Mouse (Mus musculus): ENCODE measurements around the gene Mrpl49. TPM values are rescaled to one million over a fixed set of nuclear protein-coding genes. Genes with fewer than 3 reads are reported as not detected.

The Mrpl49 gene
- polyA plus RNA-seq, 1 experiment from 2014 or later: 65.5 TPM

DNA sequence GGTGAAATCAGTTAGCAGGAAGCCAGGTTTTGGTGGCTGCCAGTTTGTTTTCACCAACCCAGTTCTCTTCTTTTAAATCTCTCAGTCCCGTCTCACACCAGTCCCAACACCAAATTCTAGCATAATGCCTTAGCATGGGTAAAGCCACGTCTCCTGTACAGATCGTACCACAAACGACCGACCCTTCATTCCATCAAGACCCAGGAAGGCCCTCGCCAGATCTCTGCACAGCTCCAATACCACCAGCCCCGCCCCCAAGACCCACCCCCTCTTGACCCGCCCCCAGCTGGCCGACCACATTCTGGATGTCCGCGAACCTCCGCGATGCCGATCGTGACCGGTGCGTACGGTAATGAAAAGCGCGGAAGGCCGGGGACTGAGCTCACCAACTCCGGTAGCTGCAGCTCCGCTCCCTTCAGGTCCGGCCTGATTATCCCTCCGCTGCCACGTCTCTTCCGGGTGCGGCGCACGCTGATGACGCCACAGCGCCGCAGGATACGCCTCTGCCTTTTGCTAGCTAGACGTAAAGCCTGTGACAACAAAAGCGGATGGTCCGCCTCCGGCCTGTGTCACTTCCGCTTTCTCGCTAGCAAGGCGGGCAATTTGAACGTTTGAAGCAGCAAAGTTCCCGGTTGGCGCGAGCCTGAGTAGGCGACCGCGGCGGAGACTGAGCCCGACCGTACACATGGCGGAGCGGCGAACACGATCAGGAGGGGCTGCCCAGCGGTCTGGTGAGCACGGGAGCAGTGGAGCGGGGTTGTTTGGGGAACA, 27.1 kb upstream of the Mrpl49 start, which contains the start of the genes Zfpl1 and Cdca5:
Gene Zfpl1, minus strand, starts transcription at position 479 of the 771 bp plus-strand sequence.
Gene Cdca5, plus strand, starts transcription at position 506 of the 771 bp plus-strand sequence.
- no peaks in the 10 kb centered on the region for H3K27me3 ChIP-seq (ENCODE audit: control insufficient read depth, insufficient read depth, low read length)
- peak within 1 kb of the TSS; percentile 92 for H3K4me2 ChIP-seq (ENCODE audit: low read depth, low read length)
- peak within 1 kb of the TSS; percentile 41 for H3K4me3 ChIP-seq (ENCODE audit: low read depth, low read length)
- H3K36me3 ChIP-seq (ENCODE audit: control insufficient read depth, insufficient read depth, low read length): peaks cover 17% of the 10 kb centered on the region
- peak; percentile 92 for ATAC-seq (ENCODE audit: low read depth)
- no peaks in the 10 kb centered on the region for H3K9me3 ChIP-seq (ENCODE audit: control insufficient read depth, low read length)
- peaks cover 11% of the 10 kb centered on the region for H3K4me1 ChIP-seq (ENCODE audit: control insufficient read depth, insufficient read depth, low read length)
- peak within 1 kb of the TSS; percentile 50 for H3K9ac ChIP-seq (replicated peaks; ENCODE audit: low read depth, low read length)
- under 1% methylated on average over 58 of the region's 58 CpGs for WGBS
- peak within 1 kb of the TSS; percentile 3; the same call in 1 of the 2 replicates for H3K27ac ChIP-seq (ENCODE audit: low read depth, low read length)

DNA sequence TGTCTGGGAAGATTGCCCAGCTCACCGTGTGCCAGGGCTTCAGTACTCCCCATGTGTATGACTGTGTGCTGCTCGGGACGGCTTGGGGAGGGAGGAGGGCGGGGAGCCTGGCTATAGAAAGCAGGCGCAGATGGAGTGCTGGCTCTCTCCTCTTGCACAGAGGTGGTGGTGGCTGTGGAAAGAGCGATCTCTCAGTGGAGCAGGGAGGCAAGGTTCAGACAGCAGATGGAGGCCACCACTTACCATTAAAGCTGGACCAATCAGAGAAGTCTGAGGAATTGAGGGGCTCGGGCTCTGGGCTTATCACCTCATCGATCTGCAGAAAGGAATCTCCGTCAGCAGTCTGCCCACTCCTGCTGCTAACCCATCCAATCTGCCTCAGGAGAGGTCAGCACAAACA, 24.6 kb upstream of the Mrpl49 start, which contains the start of gene Gm28374:
Gene Gm28374, minus strand, starts transcription at position 101 of the 400 bp plus-strand sequence.
- no peak within 1 kb of the TSS for H3K9ac ChIP-seq (replicated peaks; ENCODE audit: low read depth, low read length)
- H3K9me3 ChIP-seq (ENCODE audit: control insufficient read depth, low read length): no peaks in the 10 kb centered on the region
- peaks cover 18% of the 10 kb centered on the region for H3K36me3 ChIP-seq (ENCODE audit: control insufficient read depth, insufficient read depth, low read length)
- H3K4me2 ChIP-seq (ENCODE audit: low read depth, low read length): no peak within 1 kb of the TSS
- no peaks in the 10 kb centered on the region for H3K27me3 ChIP-seq (ENCODE audit: control insufficient read depth, insufficient read depth, low read length)
- 92% methylated on average over 9 of the region's 9 CpGs for WGBS
- no peak for ATAC-seq (ENCODE audit: low read depth)
- peaks cover 14% of the 10 kb centered on the region for H3K4me1 ChIP-seq (ENCODE audit: control insufficient read depth, insufficient read depth, low read length)
- no peak within 1 kb of the TSS for H3K27ac ChIP-seq (ENCODE audit: low read depth, low read length)
- H3K4me3 ChIP-seq (ENCODE audit: low read depth, low read length): no peak within 1 kb of the TSS

DNA sequence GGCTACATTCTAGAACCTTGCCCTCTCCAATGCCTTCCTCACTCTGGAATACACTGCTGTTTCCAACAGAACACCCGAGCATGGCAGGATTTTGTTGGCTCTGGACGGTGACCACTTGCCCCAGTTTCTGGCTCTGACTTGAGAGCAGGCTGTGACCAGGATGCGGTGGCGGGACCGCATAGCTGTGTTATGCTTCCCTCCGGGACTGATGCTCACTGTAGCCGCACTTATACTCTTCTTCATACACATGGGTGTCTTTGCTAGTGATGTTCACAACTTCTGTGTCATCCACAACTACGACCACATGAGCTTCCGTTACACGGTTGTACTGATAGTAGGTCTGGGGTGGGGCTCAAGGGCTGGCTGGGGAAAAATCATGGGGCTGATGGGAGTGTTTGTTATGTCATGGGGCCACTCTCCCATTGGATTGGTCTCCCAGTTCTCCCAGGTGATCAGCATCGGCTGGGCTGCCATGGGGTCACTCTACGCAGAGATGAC, 22.4 kb upstream of the Mrpl49 start, which contains the start of gene Tmem262:
Gene Tmem262, plus strand, starts transcription at position 51 of the 498 bp plus-strand sequence.
- Histone ChIP-seq H3K9ac (replicated peaks; ENCODE audit: low read depth, low read length) (no peak within 1 kb of the TSS), H3K27ac (ENCODE audit: low read depth, low read length) (no peak within 1 kb of the TSS), H3K27me3 (ENCODE audit: control insufficient read depth, insufficient read depth, low read length) (no peaks in the 10 kb centered on the region), H3K4me2 (ENCODE audit: low read depth, low read length) (no peak within 1 kb of the TSS), H3K4me1 (ENCODE audit: control insufficient read depth, insufficient read depth, low read length) (peaks cover 19% of the 10 kb centered on the region), H3K4me3 (ENCODE audit: low read depth, low read length) (no peak within 1 kb of the TSS), H3K36me3 (ENCODE audit: control insufficient read depth, insufficient read depth, low read length) (peaks cover 18% of the 10 kb centered on the region), H3K9me3 (ENCODE audit: control insufficient read depth, low read length) (no peaks in the 10 kb centered on the region)
- 95% methylated on average over 12 of the region's 12 CpGs for WGBS
- no peak for ATAC-seq (ENCODE audit: low read depth)

DNA sequence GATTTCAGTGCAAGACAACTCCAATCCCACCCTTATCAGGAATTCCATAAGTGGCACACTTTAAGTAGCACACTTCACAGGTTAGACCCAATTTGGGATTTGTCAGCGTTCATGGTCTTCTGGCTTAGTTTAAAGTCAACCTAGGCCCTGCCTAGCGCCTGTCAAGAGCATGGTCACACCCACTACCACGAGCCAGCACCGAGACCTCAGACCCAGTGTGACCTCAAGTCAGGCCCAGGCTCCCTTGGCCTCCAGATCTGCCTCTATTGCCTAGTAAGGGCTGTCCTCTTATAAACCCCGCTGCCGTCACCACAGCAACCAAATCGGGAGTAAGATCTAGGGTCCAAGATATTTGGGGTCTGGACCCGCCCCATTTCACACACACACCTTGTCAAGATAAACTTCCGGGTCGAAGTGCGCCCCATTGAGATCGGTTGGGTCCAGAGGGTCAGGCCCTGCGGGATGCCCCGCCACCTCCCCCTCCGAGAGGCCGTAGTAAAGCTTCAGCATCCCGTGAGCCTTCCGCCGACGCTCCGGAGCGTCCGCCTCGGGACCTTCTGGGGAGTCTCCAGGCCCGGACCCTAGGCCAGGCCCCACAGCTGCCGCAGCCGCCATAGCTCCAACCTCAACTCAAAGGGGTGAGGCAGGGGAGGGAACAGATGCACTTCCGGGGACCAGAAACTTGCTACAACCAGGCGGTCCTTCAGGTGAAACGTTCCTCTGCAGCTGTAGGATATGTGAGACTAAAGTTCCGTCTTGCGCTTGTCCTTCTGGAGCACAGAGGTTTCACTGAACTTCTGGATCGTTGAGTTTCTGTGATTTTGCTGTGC, 19.2 kb upstream of the Mrpl49 start, which contains the start of gene Vps51:
Gene Vps51, minus strand, starts transcription at position 668 of the 830 bp plus-strand sequence.
- Histone ChIP-seq H3K9me3 (ENCODE audit: control insufficient read depth, low read length) (no peaks in the 10 kb centered on the region), H3K27me3 (ENCODE audit: control insufficient read depth, insufficient read depth, low read length) (no peaks in the 10 kb centered on the region), H3K27ac (ENCODE audit: low read depth, low read length) (peak within 1 kb of the TSS; percentile 81), H3K36me3 (ENCODE audit: control insufficient read depth, insufficient read depth, low read length) (peaks cover 20% of the 10 kb centered on the region), H3K4me3 (ENCODE audit: low read depth, low read length) (peak within 1 kb of the TSS; percentile 68), H3K4me2 (ENCODE audit: low read depth, low read length) (peak within 1 kb of the TSS; percentile 75), H3K4me1 (ENCODE audit: control insufficient read depth, insufficient read depth, low read length) (peaks cover 11% of the 10 kb centered on the region), H3K9ac (replicated peaks; ENCODE audit: low read depth, low read length) (peak within 1 kb of the TSS; percentile 67)
- WGBS: under 1% methylated on average over 33 of the region's 33 CpGs
- peak; percentile 89 for ATAC-seq (ENCODE audit: low read depth)

DNA sequence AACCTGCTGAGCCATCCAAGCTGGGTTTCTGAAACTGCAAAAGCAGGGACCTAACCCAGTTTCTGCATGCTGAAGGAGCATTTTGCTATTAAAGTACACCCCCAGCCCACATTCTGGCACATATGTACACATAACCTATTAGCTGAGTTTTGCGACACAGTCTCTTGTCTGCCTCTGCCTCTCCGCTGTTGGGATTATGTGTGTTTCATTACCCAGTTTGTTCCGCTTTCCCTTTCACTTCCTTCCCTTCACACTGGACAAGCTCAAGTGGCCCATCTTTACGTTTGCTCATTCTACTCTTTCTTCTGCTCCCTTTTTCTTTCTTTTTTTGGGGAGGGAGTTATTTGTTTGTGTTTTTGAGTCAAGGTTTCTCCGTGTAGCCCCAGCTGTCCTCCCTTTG, 16.3 kb upstream of the Mrpl49 start:
- no peak overlapping the region for H3K27ac ChIP-seq (ENCODE audit: low read depth, low read length)
- peaks cover 11% of the 10 kb centered on the region for H3K4me1 ChIP-seq (ENCODE audit: control insufficient read depth, insufficient read depth, low read length)
- no peak overlapping the region for H3K4me3 ChIP-seq (ENCODE audit: low read depth, low read length)
- no peak overlapping the region for H3K9ac ChIP-seq (replicated peaks; ENCODE audit: low read depth, low read length)
- no peak overlapping the region for H3K4me2 ChIP-seq (ENCODE audit: low read depth, low read length)
- no peaks in the 10 kb centered on the region for H3K9me3 ChIP-seq (ENCODE audit: control insufficient read depth, low read length)
- peaks cover 18% of the 10 kb centered on the region for H3K36me3 ChIP-seq (ENCODE audit: control insufficient read depth, insufficient read depth, low read length)
- 88% methylated on average over 5 of the region's 5 CpGs for WGBS
- no peaks in the 10 kb centered on the region for H3K27me3 ChIP-seq (ENCODE audit: control insufficient read depth, insufficient read depth, low read length)
- no peak for ATAC-seq (ENCODE audit: low read depth)

DNA sequence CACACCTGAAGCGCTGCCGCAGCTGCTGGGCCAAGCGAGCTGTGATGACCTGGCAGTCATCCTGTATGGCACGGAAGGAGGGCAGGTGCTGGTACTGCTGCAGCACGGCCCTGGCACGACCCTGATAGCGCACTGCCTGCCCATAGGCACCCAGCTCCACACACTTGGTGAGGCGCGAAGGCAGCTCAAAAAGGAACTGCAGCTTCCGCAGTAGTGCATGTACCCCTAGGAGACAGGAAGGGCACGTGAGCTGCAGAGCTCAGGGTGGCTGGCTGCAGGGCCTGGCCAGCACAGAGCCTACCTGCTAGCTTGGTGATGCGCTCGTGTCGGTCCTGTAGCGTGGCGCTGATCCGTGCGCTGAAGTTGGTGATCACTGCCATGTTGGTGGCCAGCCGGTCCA, 13.7 kb upstream of the Mrpl49 start:
- no peak for ATAC-seq (ENCODE audit: low read depth)
- no peaks in the 10 kb centered on the region for H3K27me3 ChIP-seq (ENCODE audit: control insufficient read depth, insufficient read depth, low read length)
- peaks cover 15% of the 10 kb centered on the region for H3K4me1 ChIP-seq (ENCODE audit: control insufficient read depth, insufficient read depth, low read length)
- no peaks in the 10 kb centered on the region for H3K9me3 ChIP-seq (ENCODE audit: control insufficient read depth, low read length)
- H3K4me2 ChIP-seq (ENCODE audit: low read depth, low read length): no peak overlapping the region
- no peak overlapping the region for H3K9ac ChIP-seq (replicated peaks; ENCODE audit: low read depth, low read length)
- no peak overlapping the region for H3K27ac ChIP-seq (ENCODE audit: low read depth, low read length)
- peaks cover 18% of the 10 kb centered on the region for H3K36me3 ChIP-seq (ENCODE audit: control insufficient read depth, insufficient read depth, low read length)
- 95% methylated on average over 19 of the region's 19 CpGs for WGBS
- no peak overlapping the region for H3K4me3 ChIP-seq (ENCODE audit: low read depth, low read length)

DNA sequence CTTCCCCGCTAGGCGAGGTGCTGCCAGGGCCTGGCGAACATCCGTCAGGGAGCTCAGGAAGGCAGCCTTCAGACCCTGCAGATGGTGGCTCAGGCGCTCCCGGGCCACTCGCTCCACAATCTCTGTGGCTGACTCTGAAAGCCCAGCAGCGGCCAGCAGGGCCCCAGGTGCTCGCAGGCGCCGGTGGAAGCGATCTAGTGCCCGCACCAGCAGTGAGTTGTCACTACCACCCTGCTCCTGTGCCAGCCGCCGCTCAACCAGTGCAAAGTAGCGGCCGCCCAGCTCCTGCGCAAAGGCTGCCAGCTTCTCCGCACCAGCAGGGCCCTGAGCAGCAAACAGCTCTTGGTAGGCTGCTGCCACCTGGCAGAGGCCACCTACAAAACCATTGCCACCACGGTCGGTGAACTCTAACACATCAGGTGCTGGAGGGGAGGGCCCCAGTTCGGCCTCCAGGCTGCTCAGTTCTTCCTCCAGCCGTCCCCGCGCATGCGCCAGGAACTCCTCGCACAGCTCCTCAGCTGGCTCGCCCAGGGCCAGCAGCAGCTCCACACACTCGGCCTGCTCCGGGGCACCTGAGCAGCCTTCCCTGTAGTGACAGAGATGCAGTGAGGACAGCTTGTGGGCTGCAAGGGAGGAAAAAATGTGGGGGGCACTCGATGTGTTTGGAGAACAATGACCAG, 13.1 kb upstream of the Mrpl49 start:
- Histone ChIP-seq H3K36me3 (ENCODE audit: control insufficient read depth, insufficient read depth, low read length) (peaks cover 18% of the 10 kb centered on the region), H3K9ac (replicated peaks; ENCODE audit: low read depth, low read length) (no peak overlapping the region), H3K4me1 (ENCODE audit: control insufficient read depth, insufficient read depth, low read length) (peaks cover 15% of the 10 kb centered on the region; the same call in 1 of the 2 replicates), H3K27ac (ENCODE audit: low read depth, low read length) (no peak overlapping the region), H3K27me3 (ENCODE audit: control insufficient read depth, insufficient read depth, low read length) (no peaks in the 10 kb centered on the region), H3K4me3 (ENCODE audit: low read depth, low read length) (no peak overlapping the region), H3K4me2 (ENCODE audit: low read depth, low read length) (no peak overlapping the region), H3K9me3 (ENCODE audit: control insufficient read depth, low read length) (no peaks in the 10 kb centered on the region)
- ATAC-seq (ENCODE audit: low read depth): no peak
- WGBS: 93% methylated on average over 31 of the region's 31 CpGs

DNA sequence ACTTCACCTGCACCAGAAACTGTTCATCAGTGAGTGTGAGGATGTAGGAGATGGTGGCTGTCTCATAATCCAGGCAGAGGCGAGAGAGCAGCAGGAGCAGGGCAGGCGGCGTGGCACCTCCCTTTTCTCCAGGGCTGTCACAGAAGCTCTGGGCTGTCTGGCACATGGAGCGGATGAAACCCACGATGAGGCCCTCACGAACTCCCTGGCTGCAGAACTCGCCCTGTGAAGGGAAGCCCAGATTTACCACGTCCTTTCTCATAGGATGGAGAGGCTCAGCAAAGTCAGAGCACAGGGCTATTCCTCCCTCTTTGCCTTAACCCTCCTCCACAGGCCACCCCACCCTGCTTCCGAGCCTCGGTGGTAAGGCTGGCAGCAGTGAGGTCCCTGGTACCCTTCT, 12.3 kb upstream of the Mrpl49 start:
- H3K9ac ChIP-seq (replicated peaks; ENCODE audit: low read depth, low read length): no peak overlapping the region
- H3K36me3 ChIP-seq (ENCODE audit: control insufficient read depth, insufficient read depth, low read length): peaks cover 18% of the 10 kb centered on the region
- no peak overlapping the region for H3K4me3 ChIP-seq (ENCODE audit: low read depth, low read length)
- H3K4me2 ChIP-seq (ENCODE audit: low read depth, low read length): no peak overlapping the region
- no peak overlapping the region for H3K27ac ChIP-seq (ENCODE audit: low read depth, low read length)
- no peaks in the 10 kb centered on the region for H3K9me3 ChIP-seq (ENCODE audit: control insufficient read depth, low read length)
- H3K4me1 ChIP-seq (ENCODE audit: control insufficient read depth, insufficient read depth, low read length): peaks cover 15% of the 10 kb centered on the region; the same call in 1 of the 2 replicates
- ATAC-seq (ENCODE audit: low read depth): no peak
- H3K27me3 ChIP-seq (ENCODE audit: control insufficient read depth, insufficient read depth, low read length): no peaks in the 10 kb centered on the region
- WGBS: 97% methylated on average over 10 of the region's 10 CpGs

All from neural tube, embryonic 14.5 days (tissue).